Mouse (Mus musculus) forelimb bud, embryonic 11.5 days (tissue): Measurements from ENCODE around the gene Clstn3.
"Not testable (repeated sequence)": the region's sequence is repeated elsewhere in the genome, so short reads cannot be mapped to it uniquely, and the experiment has no call there.

Experiments
- DNase-seq: peaks from one replicate; pipeline ENCODE4 v3.0.0-alpha.2; 2012; ENCODE audit warnings: low read depth, low spot score

Clstn3 gene

DNA sequence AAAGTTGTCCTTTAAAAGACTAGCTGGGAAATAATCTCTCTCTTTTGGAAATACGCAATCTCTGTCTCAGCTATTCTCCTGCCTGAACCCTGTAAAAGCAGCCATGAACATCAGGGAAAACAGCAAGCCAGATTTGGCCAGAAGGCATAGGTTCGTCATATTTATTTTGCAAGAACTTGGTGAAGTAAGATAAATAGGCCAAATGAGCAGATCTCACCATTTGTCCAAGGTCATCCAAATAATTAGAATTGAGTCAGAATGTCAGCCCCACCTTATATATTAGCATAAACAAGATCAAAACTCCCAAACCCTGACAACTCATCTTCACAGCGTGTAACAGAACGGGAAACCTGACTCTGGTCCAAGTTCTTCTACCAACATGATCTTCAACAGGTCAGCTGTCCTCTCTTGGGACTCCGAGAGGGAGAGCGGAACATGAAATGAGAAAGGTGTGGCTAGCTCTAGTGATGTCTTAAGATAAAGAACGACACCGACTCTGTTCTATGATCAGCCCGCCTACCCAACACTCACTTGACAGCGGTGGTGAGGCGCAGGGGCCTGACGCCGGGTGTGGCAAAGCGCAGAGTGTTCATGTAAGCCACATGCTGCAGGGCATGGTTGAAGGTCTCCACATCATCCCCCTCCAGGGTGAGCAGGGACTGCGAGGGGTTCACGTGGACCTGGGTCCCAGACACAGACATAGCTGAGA lies 15.5 kb downstream of the Clstn3 start:
- DNase-seq, result no peak

DNA sequence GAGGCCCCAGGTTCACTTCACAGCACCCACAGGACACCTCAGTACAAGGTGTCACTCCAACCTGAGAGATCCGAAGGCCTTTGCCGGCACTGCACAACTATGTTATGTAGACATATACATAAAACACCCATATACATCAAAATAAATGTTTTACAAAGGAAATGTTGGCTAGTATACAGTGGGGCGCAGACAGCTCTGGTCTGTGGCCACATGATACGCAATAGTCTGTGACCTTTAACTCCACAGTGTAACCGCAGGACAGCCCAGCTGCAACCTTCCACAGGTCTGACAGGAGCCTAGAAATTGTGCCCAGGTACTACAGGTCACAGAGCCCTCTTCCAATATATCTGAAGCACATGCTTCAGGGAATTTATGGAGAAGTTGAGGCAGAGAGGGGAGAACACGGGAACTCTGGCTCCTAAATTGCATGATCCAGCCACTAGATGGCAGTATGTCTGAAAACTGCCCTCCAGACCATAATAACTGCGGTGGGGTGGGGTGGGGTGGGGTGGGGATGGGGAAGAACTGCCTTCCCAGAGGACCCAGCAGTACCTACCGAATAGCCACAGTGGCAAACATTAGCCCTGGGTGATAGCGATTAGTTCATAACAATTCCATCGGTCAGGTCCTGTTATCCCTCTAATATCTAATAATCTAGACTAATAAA lies 16.3 kb downstream of the Clstn3 start:
- DNase-seq, result no peak

GRCm38 (mm10) chr6:124447356-124447755 lies 17.2 kb downstream of the Clstn3 start:
- DNase-seq, result no peak

GRCm38 (mm10) chr6:124446459-124446858 lies 18.1 kb downstream of the Clstn3 start:
- DNase-seq, result no peak

DNA sequence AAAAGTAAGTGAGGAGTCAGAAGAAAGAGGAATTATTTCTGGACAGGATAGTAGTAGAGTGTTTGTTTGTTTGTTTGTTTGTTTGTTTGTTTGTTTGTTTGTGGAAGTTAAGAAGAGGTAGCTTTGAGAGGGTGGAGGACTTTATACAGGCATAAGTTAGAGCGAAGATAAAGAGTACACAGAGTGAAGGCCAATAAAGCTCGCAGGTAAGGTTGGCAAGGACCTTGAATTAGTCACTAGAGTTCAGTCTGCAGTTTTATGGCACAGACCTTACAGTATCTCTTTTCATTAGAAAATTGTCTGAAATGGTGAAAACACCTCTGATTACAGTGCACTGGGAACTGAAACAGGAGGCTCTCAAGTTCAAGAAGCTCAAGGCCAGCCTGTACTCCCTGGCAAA lies 18.6 kb downstream of the Clstn3 start:
- no peak for DNase-seq

DNA sequence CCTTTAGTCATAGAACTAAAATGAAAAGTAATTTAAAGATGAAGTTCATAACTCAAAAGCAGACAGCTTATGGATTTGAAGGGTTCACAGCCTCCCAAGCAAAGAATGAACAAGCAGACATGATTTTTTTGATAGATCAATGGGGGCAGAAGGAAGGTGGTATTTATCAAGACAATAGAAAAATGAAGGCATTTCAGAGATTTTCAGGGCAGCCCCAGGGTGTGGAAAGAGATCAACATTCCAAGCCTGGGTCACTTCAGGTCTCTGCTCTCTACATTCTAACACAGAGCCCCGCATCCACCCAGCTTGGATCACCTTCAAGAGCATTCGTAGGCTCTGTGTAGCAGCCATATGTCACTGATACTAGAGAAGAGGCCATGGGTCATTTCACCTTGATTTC lies 21.3 kb downstream of the Clstn3 start:
- no peak for DNase-seq

GRCm38 (mm10) chr6:124436245-124436644 lies 28.3 kb downstream of the Clstn3 start:
- no peak for DNase-seq

DNA sequence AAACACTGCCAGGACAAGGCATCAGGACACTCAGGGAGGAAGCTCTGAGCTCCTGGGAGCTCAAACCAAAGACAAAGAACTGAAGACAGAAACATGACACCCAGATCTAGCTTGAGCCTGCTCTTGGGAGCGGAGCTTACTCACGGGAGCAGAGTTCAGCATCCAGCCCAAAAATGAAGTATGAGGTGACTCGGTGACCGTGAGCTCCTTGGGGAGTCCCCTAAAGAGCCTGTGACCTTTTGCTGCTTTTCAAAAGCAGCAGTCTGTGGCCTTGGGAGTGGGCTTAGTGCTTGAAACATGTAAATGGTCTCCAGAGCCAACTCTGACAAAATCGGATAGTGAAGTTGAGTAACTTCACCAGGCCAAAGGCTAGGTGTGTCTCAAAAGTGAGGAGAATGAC lies 29.4 kb downstream of the Clstn3 start:
- no peak for DNase-seq

DNA sequence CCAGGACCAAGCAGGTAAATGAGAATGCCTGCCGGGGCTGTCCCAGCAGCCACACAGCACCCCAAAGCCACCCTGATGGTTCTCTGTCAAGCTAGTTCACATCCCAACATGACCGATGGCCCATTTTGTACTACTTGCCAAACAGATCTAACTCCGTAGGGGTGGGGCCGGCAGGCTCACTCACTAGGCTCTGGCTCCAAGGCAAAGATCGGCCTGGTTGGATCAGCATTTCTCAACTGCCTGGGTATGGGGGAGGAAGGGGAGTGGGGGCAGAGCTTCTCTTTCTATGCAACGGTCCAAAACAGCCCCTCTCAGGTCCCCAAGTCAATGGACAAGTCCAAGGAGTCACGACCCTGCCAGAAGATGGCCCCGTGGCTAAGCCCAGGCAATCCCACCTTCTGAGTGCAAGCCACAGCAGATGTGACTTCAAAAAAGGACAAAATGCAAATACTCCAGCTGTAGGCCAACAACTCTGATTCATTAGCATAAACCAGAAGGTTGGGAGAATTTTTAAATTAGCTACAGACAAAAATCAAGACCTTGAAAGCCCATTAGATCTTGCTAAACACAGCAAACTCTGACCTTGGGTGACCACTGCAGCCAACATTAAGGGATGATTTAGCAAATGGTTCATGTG lies 30.8 kb downstream of the Clstn3 start:
- DNase-seq, result no peak

GRCm38 (mm10) chr6:124430784-124431495 lies 33.7 kb downstream of the Clstn3 start:
- DNase-seq, result no peak

GRCm38 (mm10) chr6:124430379-124430778 lies 34.2 kb downstream of the Clstn3 start:
- no peak for DNase-seq

DNA sequence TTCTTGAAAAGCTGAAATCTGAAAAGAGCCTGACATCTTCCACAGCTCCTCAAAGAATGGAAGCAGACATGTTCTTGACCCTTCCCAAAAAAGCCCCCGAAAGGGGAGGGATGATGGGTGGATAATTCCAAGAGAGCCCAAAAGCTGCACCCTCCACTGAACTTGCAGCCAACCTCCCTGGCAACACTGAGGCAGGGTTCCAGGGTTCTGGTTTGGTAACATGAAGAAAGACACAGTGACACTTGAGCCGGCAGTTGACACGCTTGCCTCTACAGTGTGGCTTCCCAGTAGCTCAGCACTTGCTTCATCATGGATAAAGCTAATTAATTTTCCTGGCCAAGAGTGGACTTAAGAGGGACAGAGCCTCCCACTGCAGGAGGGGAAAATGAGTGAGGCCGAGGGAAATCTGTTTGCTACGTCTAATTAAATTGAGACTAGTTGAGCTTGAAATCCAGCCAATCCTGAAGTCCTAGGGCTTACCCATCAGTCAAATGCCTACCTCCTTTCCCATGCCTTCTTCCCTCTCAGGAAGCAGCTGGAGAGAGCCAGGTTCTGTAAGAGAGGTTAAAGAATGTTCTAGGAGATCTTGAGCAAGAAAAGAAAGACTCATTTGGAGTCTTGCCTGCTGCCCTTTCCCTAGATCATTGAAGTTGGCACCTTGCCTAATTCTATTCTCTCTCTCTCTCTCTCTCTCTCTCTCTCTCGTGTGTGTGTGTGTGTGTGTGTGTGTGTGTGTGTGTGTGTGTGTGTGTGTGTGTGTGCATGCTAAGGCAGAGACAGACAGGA lies 36.6 kb downstream of the Clstn3 start:
- no peak for DNase-seq

DNA sequence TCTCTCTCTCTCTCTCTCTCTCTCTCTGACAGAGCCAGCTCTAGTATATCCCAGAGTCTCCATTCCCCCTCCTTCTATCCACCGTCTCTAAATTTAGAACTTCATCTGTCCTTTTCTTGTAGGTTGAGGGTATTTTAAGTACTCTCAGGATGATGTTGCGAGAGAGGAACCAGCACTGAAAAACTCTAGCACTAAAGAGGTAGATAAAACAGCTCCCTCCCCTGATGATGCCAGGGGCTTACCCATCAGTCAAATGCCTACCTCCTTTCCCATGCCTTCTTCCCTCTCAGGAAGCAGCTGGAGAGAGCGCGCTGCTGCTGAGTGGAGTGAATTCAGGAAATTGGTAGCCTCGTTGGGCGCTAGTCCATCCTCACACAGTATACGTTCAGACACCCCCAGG lies 37.3 kb downstream of the Clstn3 start:
- no peak for DNase-seq

DNA sequence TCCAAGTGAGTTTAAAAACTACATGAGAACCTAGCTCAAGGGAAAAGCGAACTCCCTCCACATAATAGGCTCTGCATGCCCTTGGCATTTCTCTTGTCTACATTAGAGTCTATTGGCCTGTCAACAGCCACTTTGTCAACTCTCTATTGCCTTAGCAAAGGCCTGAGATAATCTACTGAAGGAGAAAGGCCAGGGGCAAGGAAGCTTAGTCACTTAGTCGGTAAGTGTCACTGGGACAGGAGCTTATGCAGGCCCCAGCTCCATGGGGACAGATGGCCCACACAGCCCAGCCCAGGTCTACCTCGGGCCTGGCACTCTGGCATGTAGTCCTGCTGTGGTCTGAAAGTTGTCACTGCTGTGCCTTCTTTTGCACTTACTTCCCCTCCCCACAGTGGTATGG lies 38.0 kb downstream of the Clstn3 start:
- DNase-seq, result no peak

- no peak for DNase-seq
Measured at GRCm38 (mm10) chr6:124425523-124425922, 39.1 kb downstream of the Clstn3 start.

GRCm38 (mm10) chr6:124425042-124425441 lies 39.6 kb downstream of the Clstn3 start:
- not testable (repeated sequence) for DNase-seq

DNA sequence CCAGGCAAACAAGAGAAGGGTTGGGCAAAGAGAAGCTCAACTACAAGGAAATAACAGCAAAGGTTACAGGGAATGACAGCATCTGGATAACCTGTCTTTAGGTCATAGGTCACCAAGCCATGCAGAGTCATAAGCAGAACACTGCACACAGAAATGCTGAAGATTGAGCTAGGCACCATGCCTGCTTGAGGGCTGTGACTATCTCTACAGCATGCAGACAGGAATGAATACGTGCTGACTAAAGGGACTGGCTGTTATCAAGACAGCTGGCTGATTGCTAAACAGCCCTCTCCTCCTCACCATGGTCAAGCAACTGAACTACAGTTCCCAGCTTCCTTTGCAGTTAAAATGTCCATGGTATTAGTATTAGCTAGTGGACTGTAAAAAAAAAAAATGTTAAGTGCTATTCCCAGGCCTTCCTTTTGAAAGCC lies 40.5 kb downstream of the Clstn3 start:
- no peak for DNase-seq

DNA sequence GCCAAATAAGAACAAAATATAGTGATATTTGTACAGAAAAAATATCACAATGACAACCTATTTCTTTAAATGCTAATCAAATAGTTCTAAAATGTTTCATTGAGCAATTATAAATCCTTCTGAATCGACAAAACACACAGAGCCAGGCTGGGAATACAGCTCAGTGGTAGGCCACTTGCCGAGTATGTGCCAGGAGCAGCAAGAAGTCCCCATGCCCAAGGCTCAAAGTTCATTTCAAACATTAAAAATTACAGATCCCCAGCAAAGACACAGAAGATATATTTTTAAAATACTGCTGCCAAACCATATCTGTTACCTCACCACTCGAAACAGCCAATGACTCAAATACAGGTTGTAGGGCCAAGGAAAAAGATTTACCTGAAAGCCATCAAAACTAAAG lies 45.9 kb downstream of the Clstn3 start:
- DNase-seq, result no peak

DNA sequence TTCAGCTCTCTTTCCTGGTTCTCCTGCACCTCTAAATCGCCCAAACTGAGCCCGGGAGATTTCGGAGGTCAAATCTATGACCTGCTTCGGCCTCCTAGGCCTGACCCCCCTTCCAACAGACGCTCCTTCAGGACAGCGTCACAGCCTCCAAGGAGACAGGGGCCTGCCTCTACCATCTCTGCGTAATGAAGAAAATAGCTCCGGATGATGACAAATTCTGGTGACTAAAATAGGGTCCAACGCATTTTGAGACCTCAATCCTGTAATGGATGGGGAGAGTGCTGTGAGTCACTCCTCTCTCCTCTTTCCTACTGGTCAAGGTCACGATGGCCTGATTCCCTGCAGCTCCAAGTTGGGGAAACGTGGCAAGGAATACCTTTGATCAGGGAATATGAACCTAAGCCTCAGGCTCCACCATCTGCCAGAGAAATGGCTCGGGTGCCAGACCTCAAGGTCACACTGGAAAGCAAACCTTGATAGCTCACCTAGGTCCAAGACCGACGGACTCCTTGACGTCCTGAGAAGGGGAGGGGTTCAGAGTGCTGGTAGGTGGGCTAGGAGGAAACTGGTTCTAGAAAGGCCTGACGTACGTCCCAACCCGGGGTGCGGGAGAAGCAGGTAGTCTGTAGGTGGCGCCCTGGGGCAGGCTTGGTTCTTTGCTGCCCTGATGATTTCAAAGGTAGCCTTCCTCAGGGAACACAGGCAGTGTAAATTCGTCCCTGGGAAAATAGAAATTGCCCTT lies 49.1 kb downstream of the Clstn3 start:
- DNase-seq, result peak; percentile 63

DNA sequence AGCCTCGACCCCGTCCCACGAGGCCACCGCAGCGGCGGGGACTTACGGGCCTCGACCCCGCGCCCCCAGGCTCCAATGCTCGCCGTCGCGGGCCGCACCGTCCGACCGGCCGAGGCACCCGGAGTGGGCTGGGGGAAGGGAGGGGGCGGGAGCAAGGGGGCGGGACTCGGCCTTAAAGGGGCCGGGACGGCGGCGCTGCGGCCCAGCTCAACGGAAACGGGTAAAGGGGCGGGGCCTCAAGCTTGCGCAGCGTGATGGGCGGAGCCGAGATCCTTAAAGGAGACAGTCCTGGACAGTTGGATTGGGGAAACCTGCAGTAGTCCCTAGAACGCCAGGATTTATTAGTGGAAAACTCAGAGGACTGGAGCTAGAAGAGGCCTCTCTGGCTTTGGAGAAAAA lies 49.7 kb downstream of the Clstn3 start, which contains the start of gene Pex5:
TSS of gene Pex5 (minus strand) at position 141 of the 399 bp plus-strand sequence.
- DNase-seq, result peak; percentile 90
